Comparison of ENCODE assay signal across 7 mouse cellular contexts in the genomic region with DNA sequence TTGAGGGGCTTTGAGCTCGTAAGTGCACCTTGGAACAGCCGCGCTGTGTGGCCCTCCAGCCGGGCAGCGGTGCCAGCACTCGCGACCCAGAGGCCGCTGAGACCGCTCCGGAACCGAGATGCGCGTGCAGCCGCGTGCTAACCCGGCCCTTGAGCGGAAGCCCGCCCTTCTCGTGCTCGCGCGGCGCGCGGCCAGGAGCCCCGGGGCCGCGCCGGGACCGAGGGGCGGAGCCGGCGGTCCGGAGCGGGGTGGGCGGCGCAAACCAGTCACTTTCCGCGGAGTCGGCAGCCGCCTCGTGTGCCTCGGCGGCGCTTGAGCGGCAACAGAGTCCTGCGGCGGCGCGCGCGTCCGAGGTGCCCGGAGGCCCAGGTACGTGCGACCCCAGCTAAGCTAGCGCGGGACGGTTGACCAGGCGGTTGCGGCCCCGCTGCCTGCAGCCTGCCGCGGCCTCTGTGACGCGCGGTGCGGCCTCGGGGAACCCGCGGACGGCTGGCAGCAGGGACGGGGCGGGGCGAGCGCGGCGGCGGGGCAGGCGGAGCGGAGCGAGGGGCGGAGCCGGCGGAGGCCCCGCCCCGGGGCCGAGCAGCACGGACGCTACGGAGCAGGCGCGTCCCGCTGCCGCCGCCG. TPM values are rescaled to one million over a fixed set of nuclear protein-coding genes. Genes with fewer than 3 reads are reported as not detected.
DNase-seq lines count a peak whose midpoint lies in the region; ATAC-seq and TF ChIP-seq lines count a peak whose summit lies in the region.

A gene (plus strand): TSS at position 269 of the 627 bp plus-strand sequence.

- peak within 1 kb of the TSS; percentile 96 for H3K4me2 ChIP-seq in embryonic facial prominence, embryonic 12.5 days (replicated peaks)
- H3K4me2 ChIP-seq in limb, embryonic 12.5 days: peak within 1 kb of the TSS; percentile 97
- peak within 1 kb of the TSS; percentile 79 for H3K4me2 ChIP-seq in midbrain, embryonic 15.5 days

- TF ChIP-seq CTCF in kidney, adult 2 months (conservative IDR thresholded peaks at IDR 0.05; ENCODE audit: insufficient read depth, insufficient read length, low read depth, low read length): no peak
- TF ChIP-seq CTCF in spleen, adult 2 months (IDR thresholded peaks at IDR 0.05; ENCODE audit: extremely low read depth, insufficient read depth, insufficient read length, insufficient replicate concordance): no peak

- DNase-seq in adrenal gland, postnatal 25 days: peak; percentile 94
- DNase-seq in heart, adult 18-20 months: peak; percentile 95 to 97
- peak; percentile 96 for DNase-seq in kidney, adult 2 months
- peak; percentile 80 to 90 for DNase-seq in spleen, adult 2 months (ENCODE audit: low read depth in 1 of 2, low spot score in 2 of 2)

- under 1% methylated on average over 71 of the region's 97 CpGs for WGBS in embryonic facial prominence, embryonic 12.5 days
- 2% methylated on average over 79 of the region's 97 CpGs for WGBS in kidney, adult 2 months
- under 1% methylated on average over 72 of the region's 97 CpGs for WGBS in limb, embryonic 12.5 days
- under 1% methylated on average over 73 of the region's 97 CpGs for WGBS in midbrain, embryonic 15.5 days
- WGBS in spleen, adult 2 months: under 1% methylated on average over 92 of the region's 97 CpGs

- no peaks in the 10 kb centered on the region for H3K36me3 ChIP-seq in embryonic facial prominence, embryonic 12.5 days
- H3K36me3 ChIP-seq in kidney, adult 2 months (ENCODE audit: control insufficient read depth, insufficient read depth, low read length): no peaks in the 10 kb centered on the region
- H3K36me3 ChIP-seq in limb, embryonic 12.5 days: 0 out of 2 replicates have a peak, but pooled peaks cover 6% of the 10 kb centered on the region
- no peaks in the 10 kb centered on the region for H3K36me3 ChIP-seq in midbrain, embryonic 15.5 days (replicated peaks)
- no peaks in the 10 kb centered on the region for H3K36me3 ChIP-seq in spleen, adult 2 months (ENCODE audit: control insufficient read depth, insufficient read depth, low read length)

- no peaks in the 10 kb centered on the region for H3K9me3 ChIP-seq in embryonic facial prominence, embryonic 12.5 days
- no peaks in the 10 kb centered on the region for H3K9me3 ChIP-seq in limb, embryonic 12.5 days
- no peaks in the 10 kb centered on the region for H3K9me3 ChIP-seq in midbrain, embryonic 15.5 days

- peaks cover 29% of the 10 kb centered on the region for H3K4me1 ChIP-seq in embryonic facial prominence, embryonic 12.5 days
- H3K4me1 ChIP-seq in kidney, adult 2 months (ENCODE audit: control insufficient read depth, insufficient read depth, low read length): peaks cover 25% of the 10 kb centered on the region
- H3K4me1 ChIP-seq in limb, embryonic 12.5 days (replicated peaks): peaks cover 27% of the 10 kb centered on the region
- peaks cover 42% of the 10 kb centered on the region for H3K4me1 ChIP-seq in midbrain, embryonic 15.5 days
- peaks cover 14% of the 10 kb centered on the region for H3K4me1 ChIP-seq in spleen, adult 2 months (ENCODE audit: control insufficient read depth, insufficient read depth, insufficient read length)

- H3K4me3 ChIP-seq in embryonic facial prominence, embryonic 12.5 days: peak within 1 kb of the TSS; percentile 91
- peak within 1 kb of the TSS; percentile 92 for H3K4me3 ChIP-seq in kidney, adult 2 months (ENCODE audit: insufficient read depth, low read depth, low read length)
- peak within 1 kb of the TSS; percentile 77 for H3K4me3 ChIP-seq in limb, embryonic 12.5 days (replicated peaks)
- peak within 1 kb of the TSS; percentile 69 for H3K4me3 ChIP-seq in midbrain, embryonic 15.5 days
- H3K4me3 ChIP-seq in spleen, adult 2 months (ENCODE audit: extremely low read depth, insufficient read depth, insufficient read length): peak within 1 kb of the TSS; percentile 99

- H3K27ac ChIP-seq in embryonic facial prominence, embryonic 12.5 days: peak within 1 kb of the TSS; percentile 96
- H3K27ac ChIP-seq in kidney, adult 2 months (ENCODE audit: insufficient read depth, low read depth, low read length): peak within 1 kb of the TSS; percentile 90
- H3K27ac ChIP-seq in limb, embryonic 12.5 days: peak within 1 kb of the TSS; percentile 96
- peak within 1 kb of the TSS; percentile 97 for H3K27ac ChIP-seq in midbrain, embryonic 15.5 days
- H3K27ac ChIP-seq in spleen, adult 2 months (ENCODE audit: insufficient read depth, low read length): peak within 1 kb of the TSS; percentile 99

- H3K27me3 ChIP-seq in embryonic facial prominence, embryonic 12.5 days: no peaks in the 10 kb centered on the region
- no peaks in the 10 kb centered on the region for H3K27me3 ChIP-seq in kidney, adult 2 months (replicated peaks; ENCODE audit: control insufficient read depth, insufficient read depth, low read length)
- H3K27me3 ChIP-seq in limb, embryonic 12.5 days: no peaks in the 10 kb centered on the region
- H3K27me3 ChIP-seq in midbrain, embryonic 15.5 days (replicated peaks): no peaks in the 10 kb centered on the region
- no peaks in the 10 kb centered on the region; the same call in 1 of the 2 replicates for H3K27me3 ChIP-seq in spleen, adult 2 months (ENCODE audit: control insufficient read depth, insufficient read depth, low read length)

- H3K9ac ChIP-seq in embryonic facial prominence, embryonic 12.5 days: peak within 1 kb of the TSS; percentile 89
- peak within 1 kb of the TSS; percentile 82 for H3K9ac ChIP-seq in limb, embryonic 12.5 days (replicated peaks)
- H3K9ac ChIP-seq in midbrain, embryonic 15.5 days: peak within 1 kb of the TSS; percentile 79

- ATAC-seq in embryonic facial prominence, embryonic 12.5 days (ENCODE audit: insufficient number of reproducible peaks, insufficient read depth, low FRiP score, low TSS enrichment): peak; percentile 91
- peak; percentile 88 for ATAC-seq in limb, embryonic 12.5 days (ENCODE audit: insufficient number of reproducible peaks, insufficient read depth, low FRiP score, low TSS enrichment, low read depth)
- peak; percentile 97 for ATAC-seq in midbrain, embryonic 15.5 days (replicated peaks)

- no peak for TF ChIP-seq POLR2A in kidney, adult 2 months (IDR thresholded peaks at IDR 0.05; ENCODE audit: low read depth, low read length)
- peak; percentile 59 for TF ChIP-seq POLR2A in spleen, adult 2 months (IDR thresholded peaks at IDR 0.05; ENCODE audit: low read depth, low read length)

RNA-seq across cellular contexts. Expression of the gene that starts here (rescaled TPM):
- total RNA-seq in adrenal gland, postnatal 25 days (2021): 32.3 and 34.1 TPM in 2 replicates
- polyA plus RNA-seq in embryonic facial prominence, embryonic 12.5 days (2016; fragmentation: Nextera tagmentation; extraction: Ambion mirVana): 11.9 and 12.9 TPM in 2 replicates
- total RNA-seq in heart, adult 18-20 months (2021): 10 to 100 TPM; 17.6 to 19.3 TPM
- 26.5 and 28.8 TPM in 2 replicates for polyA plus RNA-seq in kidney, adult 2 months (2012; rRNA removed)
- polyA plus RNA-seq in limb, embryonic 12.5 days (2016; fragmentation: Nextera tagmentation; extraction: Ambion mirVana): 10.4 and 11.9 TPM in 2 replicates
- polyA plus RNA-seq in midbrain, embryonic 15.5 days (2015; fragmentation: Nextera tagmentation; extraction: Ambion mirVana): 10.4 and 11.2 TPM in 2 replicates
- 15.3 and 18.1 TPM in 2 replicates for polyA plus RNA-seq in spleen, adult 2 months (2012; rRNA removed)

Comparison
In these comparisons a context has a peak if more than half of its experiments do, and no peak if none do; other contexts are left out.
1. Peak in every context shown above with its lines: DNase-seq, ATAC-seq, H3K4me3 ChIP-seq and H3K27ac ChIP-seq.